9 mouse cellular contexts compared by ENCODE assay signal in the genomic region with DNA sequence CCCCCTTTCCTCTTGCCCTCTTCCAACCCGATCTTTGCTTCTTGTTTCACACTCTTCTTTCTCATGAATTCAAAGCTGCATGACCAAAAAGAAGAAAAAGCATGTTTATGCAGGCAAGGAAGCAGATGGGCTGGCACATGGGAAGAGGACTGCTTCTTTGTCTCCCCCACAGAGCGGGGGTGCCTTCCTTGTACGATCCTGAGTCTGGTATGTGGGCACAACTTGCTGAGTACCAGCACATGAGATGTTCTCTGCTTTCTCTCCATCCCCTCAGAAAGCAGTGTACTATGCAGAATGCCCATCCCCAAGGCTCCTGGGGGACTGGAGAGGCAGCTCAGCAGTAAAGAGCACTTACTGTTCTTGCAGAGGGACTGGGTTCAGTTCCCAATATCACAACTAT. TPM values are rescaled to one million over a fixed set of nuclear protein-coding genes. Genes with fewer than 3 reads are reported as not detected.
A peak's percentile ranks its signal among the peaks of the same experiment; 100 is the strongest.
DNase-seq lines count a peak whose midpoint lies in the region; ATAC-seq lines count a peak whose summit lies in the region.
"Had no signal": no experiment of that assay in that cellular context is flagged by ENCODE, and none has a peak within 500 bp of the region (broad histone marks: within the 10 kb centered on the region; RNA-seq: fewer than 3 reads in every experiment).

No protein-coding gene starts in this region.

- peaks cover 38% of the 10 kb centered on the region for H3K36me3 ChIP-seq in forebrain, embryonic 10.5 days (replicated peaks)
- peaks cover 31% of the 10 kb centered on the region for H3K36me3 ChIP-seq in forebrain, embryonic 12.5 days (replicated peaks)
- H3K36me3 ChIP-seq in midbrain, embryonic 13.5 days, result peaks cover 38% of the 10 kb centered on the region
- peaks cover 37% of the 10 kb centered on the region for H3K36me3 ChIP-seq in midbrain, embryonic 14.5 days (ENCODE audit: control insufficient read depth, insufficient read depth, low read length)
- peaks cover 5% of the 10 kb centered on the region; the same call in 1 of the 2 replicates for H3K36me3 ChIP-seq in limb, embryonic 11.5 days (ENCODE audit: control insufficient read depth, insufficient read depth, low read length)

- no peak overlapping the region for H3K4me2 ChIP-seq in forebrain, embryonic 12.5 days
- no peak overlapping the region for H3K4me2 ChIP-seq in midbrain, embryonic 13.5 days (replicated peaks)
- no peak overlapping the region for H3K4me2 ChIP-seq in midbrain, embryonic 14.5 days (ENCODE audit: low read length)
- H3K4me2 ChIP-seq in limb, embryonic 11.5 days (ENCODE audit: low read depth, severe bottlenecking), result peak overlapping the region; percentile 35
- H3K4me2 ChIP-seq: hindbrain, embryonic 12.5 days had no signal

- peak overlapping the region; percentile 15; the same call in 1 of the 2 replicates for H3K27ac ChIP-seq in forebrain, embryonic 10.5 days
- H3K27ac ChIP-seq in forebrain, embryonic 12.5 days, result no peak overlapping the region
- H3K27ac ChIP-seq in midbrain, embryonic 13.5 days, result no peak overlapping the region
- H3K27ac ChIP-seq in midbrain, embryonic 14.5 days (replicated peaks; ENCODE audit: low read depth, low read length), result no peak overlapping the region
- H3K27ac ChIP-seq in limb, embryonic 11.5 days (replicated peaks; ENCODE audit: low read depth, low read length), result peak overlapping the region; percentile 81

- no peak overlapping the region for H3K9ac ChIP-seq in forebrain, embryonic 12.5 days
- peak overlapping the region; percentile 23 for H3K9ac ChIP-seq in midbrain, embryonic 13.5 days (replicated peaks)
- H3K9ac ChIP-seq in midbrain, embryonic 14.5 days (replicated peaks; ENCODE audit: low read length), result no peak overlapping the region; the same call in 1 of the 2 replicates
- H3K9ac ChIP-seq in limb, embryonic 11.5 days (ENCODE audit: low read length), result peak overlapping the region; percentile 18; the same call in 1 of the 2 replicates

- no peak for DNase-seq in forebrain, embryonic 10.5 days (ENCODE audit: extremely low spot score, low spot score)
- no peak for DNase-seq in midbrain, embryonic 14.5 days
- no peak for DNase-seq in limb, embryonic 11.5 days (ENCODE audit: low spot score)
- DNase-seq in thymus, postnatal 14 days, result peak; percentile 78
- DNase-seq in adrenal gland, postnatal 36 days, result no peak
- DNase-seq in ovary, postnatal 36 days (ENCODE audit: low spot score), result no peak

- peaks cover 38% of the 10 kb centered on the region for H3K4me1 ChIP-seq in forebrain, embryonic 10.5 days
- H3K4me1 ChIP-seq in forebrain, embryonic 12.5 days, result peaks cover 27% of the 10 kb centered on the region
- peaks cover 34% of the 10 kb centered on the region for H3K4me1 ChIP-seq in midbrain, embryonic 13.5 days (replicated peaks)
- no peaks in the 10 kb centered on the region for H3K4me1 ChIP-seq in midbrain, embryonic 14.5 days (ENCODE audit: control insufficient read depth, insufficient read depth, low read length)
- H3K4me1 ChIP-seq in limb, embryonic 11.5 days (ENCODE audit: control insufficient read depth, insufficient read depth, low read length), result peaks cover 40% of the 10 kb centered on the region

- WGBS in forebrain, embryonic 10.5 days, result 70% methylated on average over 3 of the region's 3 CpGs
- 57% methylated on average over 3 of the region's 3 CpGs for WGBS in forebrain, embryonic 12.5 days
- WGBS in midbrain, embryonic 13.5 days, result 61% methylated on average over 3 of the region's 3 CpGs
- whole genome bisulfite sequencing in midbrain, embryonic 14.5 days, result 66% methylated on average over 3 of the region's 3 CpGs
- WGBS in limb, embryonic 11.5 days, result 48% methylated on average over 3 of the region's 3 CpGs

- H3K27me3 ChIP-seq in forebrain, embryonic 10.5 days (ENCODE audit: poor library complexity, severe bottlenecking), result no peaks in the 10 kb centered on the region
- no peaks in the 10 kb centered on the region for H3K27me3 ChIP-seq in forebrain, embryonic 12.5 days
- H3K27me3 ChIP-seq in midbrain, embryonic 13.5 days, result no peaks in the 10 kb centered on the region
- H3K27me3 ChIP-seq in midbrain, embryonic 14.5 days (ENCODE audit: control insufficient read depth, insufficient read depth, low read length), result no peaks in the 10 kb centered on the region
- H3K27me3 ChIP-seq in limb, embryonic 11.5 days (ENCODE audit: control insufficient read depth, insufficient read depth, low read length), result no peaks in the 10 kb centered on the region
- H3K27me3 ChIP-seq: hindbrain, embryonic 12.5 days had no signal

- no peak overlapping the region for H3K4me3 ChIP-seq in forebrain, embryonic 10.5 days
- no peak overlapping the region for H3K4me3 ChIP-seq in forebrain, embryonic 12.5 days (replicated peaks)
- no peak overlapping the region for H3K4me3 ChIP-seq in midbrain, embryonic 13.5 days (replicated peaks)
- no peak overlapping the region for H3K4me3 ChIP-seq in midbrain, embryonic 14.5 days (replicated peaks; ENCODE audit: low read depth, low read length)
- H3K4me3 ChIP-seq in limb, embryonic 11.5 days (ENCODE audit: low read depth, low read length), result no peak overlapping the region; the same call in 1 of the 2 replicates
- H3K4me3 ChIP-seq: hindbrain, embryonic 12.5 days had no signal

- no peaks in the 10 kb centered on the region for H3K9me3 ChIP-seq in forebrain, embryonic 10.5 days
- H3K9me3 ChIP-seq in forebrain, embryonic 12.5 days, result no peaks in the 10 kb centered on the region
- no peaks in the 10 kb centered on the region for H3K9me3 ChIP-seq in midbrain, embryonic 13.5 days
- H3K9me3 ChIP-seq in midbrain, embryonic 14.5 days (ENCODE audit: control insufficient read depth, low read length), result no peaks in the 10 kb centered on the region
- H3K9me3 ChIP-seq in limb, embryonic 11.5 days (ENCODE audit: control insufficient read depth, low read length), result no peaks in the 10 kb centered on the region
- H3K9me3 ChIP-seq: hindbrain, embryonic 12.5 days had no signal

- ATAC-seq in forebrain, embryonic 12.5 days (ENCODE audit: low FRiP score), result no peak
- no peak for ATAC-seq in midbrain, embryonic 13.5 days
- no peak for ATAC-seq in midbrain, embryonic 14.5 days (ENCODE audit: low FRiP score, low TSS enrichment)
- no peak for ATAC-seq in limb, embryonic 11.5 days (ENCODE audit: insufficient number of reproducible peaks, low FRiP score, low TSS enrichment, low read depth)

RNA-seq across cellular contexts. Expression of a gene that starts 12.0 kb away (rescaled TPM):
- 146 and 150 TPM in 2 replicates for polyA plus RNA-seq in forebrain, embryonic 10.5 days (2016; fragmentation: Nextera tagmentation; extraction: Ambion mirVana)
- polyA plus RNA-seq in forebrain, embryonic 12.5 days (2016; fragmentation: Nextera tagmentation; extraction: Ambion mirVana), result 163 and 165 TPM in 2 replicates
- polyA plus RNA-seq in midbrain, embryonic 13.5 days (2015; fragmentation: Nextera tagmentation; extraction: Ambion mirVana), result 135 and 136 TPM in 2 replicates
- 75.7 and 96.9 TPM in 2 replicates for polyA plus RNA-seq in midbrain, embryonic 14.5 days (2014; fragmentation: Nextera tagmentation; extraction: Ambion mirVana)
- polyA plus RNA-seq in limb, embryonic 11.5 days (2014; fragmentation: Nextera tagmentation; extraction: Ambion mirVana), result 128 and 131 TPM in 2 replicates
- total RNA-seq in adrenal gland, postnatal 36 days (2021), result 10 to 100 TPM; 50.8 to 65.2 TPM

RNA-seq across cellular contexts. Expression of a gene that starts 12.8 kb away (rescaled TPM):
- 0.38 and 0.84 TPM in 2 replicates for polyA plus RNA-seq in forebrain, embryonic 10.5 days (2016; fragmentation: Nextera tagmentation; extraction: Ambion mirVana)
- 0.61 and 1.2 TPM in 2 replicates for polyA plus RNA-seq in forebrain, embryonic 12.5 days (2016; fragmentation: Nextera tagmentation; extraction: Ambion mirVana)
- polyA plus RNA-seq in midbrain, embryonic 13.5 days (2015; fragmentation: Nextera tagmentation; extraction: Ambion mirVana), result 0.80 and 1.1 TPM in 2 replicates
- polyA plus RNA-seq in midbrain, embryonic 14.5 days (2014; fragmentation: Nextera tagmentation; extraction: Ambion mirVana), result 0.82 and 1.1 TPM in 2 replicates
- 0.73 and 1.6 TPM in 2 replicates for polyA plus RNA-seq in limb, embryonic 11.5 days (2014; fragmentation: Nextera tagmentation; extraction: Ambion mirVana)
- 1 to 10 TPM in 1 of 2 experiments, under 1 TPM in 1; 0.92 to 1.9 TPM for total RNA-seq in adrenal gland, postnatal 36 days (2021)

RNA-seq across cellular contexts. Expression of a gene that starts 19.3 kb away (rescaled TPM):
- 13.9 and 14.4 TPM in 2 replicates for polyA plus RNA-seq in forebrain, embryonic 10.5 days (2016; fragmentation: Nextera tagmentation; extraction: Ambion mirVana)
- 17.3 and 18.8 TPM in 2 replicates for polyA plus RNA-seq in forebrain, embryonic 12.5 days (2016; fragmentation: Nextera tagmentation; extraction: Ambion mirVana)
- 22.6 and 25.9 TPM in 2 replicates for polyA plus RNA-seq in midbrain, embryonic 13.5 days (2015; fragmentation: Nextera tagmentation; extraction: Ambion mirVana)
- polyA plus RNA-seq in midbrain, embryonic 14.5 days (2014; fragmentation: Nextera tagmentation; extraction: Ambion mirVana), result 23.8 and 26.2 TPM in 2 replicates
- 13.1 and 14.1 TPM in 2 replicates for polyA plus RNA-seq in limb, embryonic 11.5 days (2014; fragmentation: Nextera tagmentation; extraction: Ambion mirVana)
- total RNA-seq in adrenal gland, postnatal 36 days (2021), result 10 to 100 TPM; 27.5 to 33.8 TPM

RNA-seq across cellular contexts. Expression of a gene that starts 58.6 kb away (rescaled TPM):
- polyA plus RNA-seq in forebrain, embryonic 10.5 days (2016; fragmentation: Nextera tagmentation; extraction: Ambion mirVana), result 65.3 and 73.4 TPM in 2 replicates
- polyA plus RNA-seq in forebrain, embryonic 12.5 days (2016; fragmentation: Nextera tagmentation; extraction: Ambion mirVana), result 94.3 and 95.4 TPM in 2 replicates
- polyA plus RNA-seq in midbrain, embryonic 13.5 days (2015; fragmentation: Nextera tagmentation; extraction: Ambion mirVana), result 177 and 182 TPM in 2 replicates
- 227 and 250 TPM in 2 replicates for polyA plus RNA-seq in midbrain, embryonic 14.5 days (2014; fragmentation: Nextera tagmentation; extraction: Ambion mirVana)
- 71.7 and 81.5 TPM in 2 replicates for polyA plus RNA-seq in limb, embryonic 11.5 days (2014; fragmentation: Nextera tagmentation; extraction: Ambion mirVana)
- total RNA-seq in adrenal gland, postnatal 36 days (2021), result 100 to 1,000 TPM; 115 to 120 TPM

Comparison
In these comparisons a context has a peak if more than half of its experiments do, and no peak if none do; other contexts are left out.
1. H3K27ac ChIP-seq: peak in forebrain, embryonic 10.5 days (single experiment) and limb, embryonic 11.5 days (single experiment); none in forebrain, embryonic 12.5 days (single experiment), midbrain, embryonic 13.5 days (single experiment) and midbrain, embryonic 14.5 days (single experiment).
2. H3K9ac ChIP-seq: peak in midbrain, embryonic 13.5 days (single experiment) and limb, embryonic 11.5 days (single experiment); none in forebrain, embryonic 12.5 days (single experiment) and midbrain, embryonic 14.5 days (single experiment).